In genomic region chr16:34095548-34096141, GRCm38 (mm10) we compare ENCODE assay signal across 8 mouse cellular contexts.
DNase-seq lines count a peak whose midpoint lies in the region; ATAC-seq and TF ChIP-seq lines count a peak whose summit lies in the region.

No protein-coding gene starts in this region.

- 6% methylated on average over 34 of the region's 34 CpGs for WGBS in hindbrain, postnatal 0 days
- under 1% methylated on average over 34 of the region's 34 CpGs for WGBS in liver, embryonic 13.5 days (ENCODE audit: insufficient replicate concordance)
- under 1% methylated on average over 34 of the region's 34 CpGs for WGBS in stomach, embryonic 14.5 days

- peak overlapping the region; percentile 62; the same call in 1 of the 2 replicates for H3K27ac ChIP-seq in hindbrain, postnatal 0 days
- peak overlapping the region; percentile 29; the same call in 1 of the 2 replicates for H3K27ac ChIP-seq in liver, embryonic 13.5 days
- peak overlapping the region; percentile 49; the same call in 1 of the 2 replicates for H3K27ac ChIP-seq in stomach, embryonic 14.5 days (ENCODE audit: low read length)

- no peaks in the 10 kb centered on the region for H3K79me2 ChIP-seq in myocyte (ENCODE audit: control insufficient read depth, insufficient read depth)

- no peak for TF ChIP-seq CTCF in hindbrain, postnatal 0 days (IDR thresholded peaks at IDR 0.05; ENCODE audit: low read depth)

- no peaks in the 10 kb centered on the region for H3K27me3 ChIP-seq in hindbrain, postnatal 0 days (ENCODE audit: insufficient read depth, low read length)
- H3K27me3 ChIP-seq in liver, embryonic 13.5 days, result peaks cover 62% of the 10 kb centered on the region
- no peaks in the 10 kb centered on the region for H3K27me3 ChIP-seq in myocyte (ENCODE audit: control insufficient read depth, insufficient read depth, insufficient read length)
- no peaks in the 10 kb centered on the region for H3K27me3 ChIP-seq in stomach, embryonic 14.5 days (ENCODE audit: control insufficient read depth, insufficient read depth, low read length)

- H3ac ChIP-seq in myocyte (ENCODE audit: control insufficient read depth, insufficient read length), result no peak overlapping the region

- no peaks in the 10 kb centered on the region for H3K9me3 ChIP-seq in hindbrain, postnatal 0 days (ENCODE audit: low read length)
- no peaks in the 10 kb centered on the region for H3K9me3 ChIP-seq in liver, embryonic 13.5 days (replicated peaks)
- H3K9me3 ChIP-seq in stomach, embryonic 14.5 days (ENCODE audit: control insufficient read depth, low read depth, low read length), result no peaks in the 10 kb centered on the region

- H3K4me3 ChIP-seq in hindbrain, postnatal 0 days (ENCODE audit: low read length), result peak overlapping the region; percentile 37
- peak overlapping the region; percentile 65 for H3K4me3 ChIP-seq in liver, embryonic 13.5 days (replicated peaks)
- no peak overlapping the region for H3K4me3 ChIP-seq in myocyte
- peak overlapping the region; percentile 57 for H3K4me3 ChIP-seq in stomach, embryonic 14.5 days (ENCODE audit: low read depth, low read length)

- peak; percentile 47; the same call in 1 of the 2 replicates for ATAC-seq in hindbrain, postnatal 0 days
- ATAC-seq in liver, embryonic 13.5 days (ENCODE audit: low read depth), result peak; percentile 87
- peak; percentile 78 for ATAC-seq in stomach, embryonic 14.5 days (ENCODE audit: insufficient number of reproducible peaks, insufficient read depth, low FRiP score, low read depth)

- H3K36me3 ChIP-seq in hindbrain, postnatal 0 days (ENCODE audit: insufficient read depth, low read length), result no peaks in the 10 kb centered on the region
- H3K36me3 ChIP-seq in liver, embryonic 13.5 days, result no peaks in the 10 kb centered on the region
- no peaks in the 10 kb centered on the region for H3K36me3 ChIP-seq in myocyte (ENCODE audit: control insufficient read depth, insufficient read depth)
- no peaks in the 10 kb centered on the region for H3K36me3 ChIP-seq in stomach, embryonic 14.5 days (ENCODE audit: control insufficient read depth, insufficient read depth, low read length)

- DNase-seq in MEL-GATA-1-ER (ENCODE audit: extremely low read depth, low read depth), result peak; percentile 77
- DNase-seq in c-Kit-positive CD71-positive TER-119-positive erythroid progenitor cells, embryonic 14.5 days (ENCODE audit: low spot score), result peak; percentile 31
- peak; percentile 87 for DNase-seq in gastrocnemius, postnatal 25 days
- DNase-seq in hindbrain, postnatal 0 days (ENCODE audit: low spot score), result peak; percentile 37
- peak; percentile 76 for DNase-seq in liver, embryonic 13.5 days
- no peak for DNase-seq in layer of hippocampus, adult 9-10 months (ENCODE audit: low spot score)

- no peak for TF ChIP-seq POLR2A in myocyte (IDR thresholded peaks at IDR 0.05; ENCODE audit: insufficient read length, low read depth)

- H3K4me1 ChIP-seq in hindbrain, postnatal 0 days (ENCODE audit: insufficient read depth, low read length), result peaks cover 5% of the 10 kb centered on the region; the same call in 1 of the 2 replicates
- peaks cover 31% of the 10 kb centered on the region for H3K4me1 ChIP-seq in liver, embryonic 13.5 days (replicated peaks)
- peaks cover 12% of the 10 kb centered on the region for H3K4me1 ChIP-seq in stomach, embryonic 14.5 days (ENCODE audit: control insufficient read depth, insufficient read depth, low read length)

- H3K4me2 ChIP-seq in hindbrain, postnatal 0 days (ENCODE audit: low read depth, low read length), result peak overlapping the region; percentile 64
- peak overlapping the region; percentile 81 for H3K4me2 ChIP-seq in liver, embryonic 13.5 days
- H3K4me2 ChIP-seq in myocyte (ENCODE audit: low read depth), result peak overlapping the region; percentile 58
- peak overlapping the region; percentile 73 for H3K4me2 ChIP-seq in stomach, embryonic 14.5 days (replicated peaks; ENCODE audit: low read depth, low read length)

- H3K9ac ChIP-seq in hindbrain, postnatal 0 days (replicated peaks; ENCODE audit: low read length), result peak overlapping the region; percentile 39
- peak overlapping the region; percentile 71 for H3K9ac ChIP-seq in liver, embryonic 13.5 days
- peak overlapping the region; percentile 41; the same call in 1 of the 2 replicates for H3K9ac ChIP-seq in stomach, embryonic 14.5 days (replicated peaks; ENCODE audit: low read depth, low read length)

TF ChIP-seq in myocyte, 11 proteins besides CTCF, POLR2A, EP300 and RAD21:
- no peak for TF ChIP-seq MAX (IDR thresholded peaks at IDR 0.05; ENCODE audit: low read depth)
- TF ChIP-seq MYOG (IDR thresholded peaks at IDR 0.05; ENCODE audit: control insufficient read depth in 1 of 3, insufficient read depth in 1 of 3, insufficient read length in 2 of 3, low read depth in 2 of 3), result peak in 1 of 3 experiments; percentile 26
